ENCODE assay signal across 10 mouse cellular contexts in genomic region chr10:80300672-80301181, GRCm38 (mm10). TPM values are rescaled to one million over a fixed set of nuclear protein-coding genes. Genes with fewer than 3 reads are reported as not detected.
DNase-seq lines count a peak whose midpoint lies in the region; ATAC-seq and TF ChIP-seq lines count a peak whose summit lies in the region.
"Had no signal": no experiment of that assay in that cellular context is flagged by ENCODE, and none has a peak within 500 bp of the region (broad histone marks: within the 10 kb centered on the region; RNA-seq: fewer than 3 reads in every experiment).

No protein-coding gene starts in this region.

- H3K27ac ChIP-seq in hindbrain, embryonic 12.5 days = peak overlapping the region; percentile 99
- peak overlapping the region; percentile 100 for H3K27ac ChIP-seq in midbrain, postnatal 0 days (ENCODE audit: low read depth, low read length)
- no peak overlapping the region for H3K27ac ChIP-seq in liver, embryonic 12.5 days
- H3K27ac ChIP-seq in heart, adult 2 months = no peak overlapping the region

- no peak for TF ChIP-seq POLR2A in heart, adult 2 months (IDR thresholded peaks at IDR 0.05; ENCODE audit: insufficient read depth, low read depth, low read length)

- H3K4me2 ChIP-seq in hindbrain, embryonic 12.5 days (replicated peaks) = peak overlapping the region; percentile 72
- peak overlapping the region; percentile 91 for H3K4me2 ChIP-seq in midbrain, postnatal 0 days (ENCODE audit: low read depth, low read length, poor library complexity, severe bottlenecking)
- no peak overlapping the region for H3K4me2 ChIP-seq in liver, embryonic 12.5 days
- H3K4me2 ChIP-seq: lung, embryonic 14.5 days had no signal

- H3K79me2 ChIP-seq in heart, adult 2 months (replicated peaks; ENCODE audit: control insufficient read depth, insufficient read depth, low read length) = no peaks in the 10 kb centered on the region

- peak; percentile 83 for ATAC-seq in hindbrain, embryonic 12.5 days (ENCODE audit: low FRiP score)
- ATAC-seq in midbrain, postnatal 0 days (ENCODE audit: low FRiP score) = peak; percentile 77
- no peak for ATAC-seq in activated CD4-positive, CD25-positive, alpha-beta regulatory T cell, adult 4 months
- ATAC-seq in liver, embryonic 12.5 days = no peak

- DNase-seq in frontal cortex, postnatal 10 days (ENCODE audit: low spot score in 2 of 2) = peak; percentile 68 to 71
- DNase-seq in frontal cortex, postnatal 25 days (ENCODE audit: low spot score in 2 of 2) = no peak
- DNase-seq in embryo, embryonic 11 days = peak; percentile 67
- peak; percentile 94 for DNase-seq in midbrain, postnatal 0 days (ENCODE audit: low spot score)
- DNase-seq in heart, adult 2 months = no peak
- DNase-seq: B cell, adult 2 months; lung, embryonic 14.5 days had no signal

- H3K4me1 ChIP-seq in hindbrain, embryonic 12.5 days = peaks cover 69% of the 10 kb centered on the region
- H3K4me1 ChIP-seq in midbrain, postnatal 0 days (ENCODE audit: insufficient read depth, low read length) = peaks cover 40% of the 10 kb centered on the region
- peaks cover 37% of the 10 kb centered on the region for H3K4me1 ChIP-seq in liver, embryonic 12.5 days
- H3K4me1 ChIP-seq in heart, adult 2 months (ENCODE audit: control insufficient read depth, insufficient read depth, low read length) = peaks cover 5% of the 10 kb centered on the region

- 10% methylated on average over 11 of the region's 11 CpGs for WGBS in hindbrain, embryonic 12.5 days
- WGBS in midbrain, postnatal 0 days = 4% methylated on average over 11 of the region's 11 CpGs
- WGBS in liver, embryonic 12.5 days (ENCODE audit: insufficient replicate concordance) = 31% methylated on average over 11 of the region's 11 CpGs
- 49% methylated on average over 11 of the region's 11 CpGs for WGBS in heart, adult 2 months

- intact Hi-C loops in heart, adult 2 months (cut with DNase I) = no loop called here

- TF ChIP-seq EP300 in heart, adult 2 months (IDR thresholded peaks at IDR 0.05; ENCODE audit: insufficient read depth, low read depth, low read length) = no peak

- peak overlapping the region; percentile 97 for H3K9ac ChIP-seq in hindbrain, embryonic 12.5 days
- H3K9ac ChIP-seq in midbrain, postnatal 0 days (replicated peaks; ENCODE audit: low read length, poor library complexity, severe bottlenecking) = peak overlapping the region; percentile 91
- no peak overlapping the region for H3K9ac ChIP-seq in liver, embryonic 12.5 days
- no peak overlapping the region for H3K9ac ChIP-seq in heart, adult 2 months (ENCODE audit: low read depth, low read length)
- H3K9ac ChIP-seq: lung, embryonic 14.5 days had no signal

- H3K9me3 ChIP-seq in hindbrain, embryonic 12.5 days (replicated peaks) = no peaks in the 10 kb centered on the region
- no peaks in the 10 kb centered on the region for H3K9me3 ChIP-seq in midbrain, postnatal 0 days (ENCODE audit: low read length)
- no peaks in the 10 kb centered on the region for H3K9me3 ChIP-seq in liver, embryonic 12.5 days (replicated peaks)

- peak; percentile 42 for TF ChIP-seq CTCF in midbrain, postnatal 0 days (IDR thresholded peaks at IDR 0.05)
- no peak for TF ChIP-seq CTCF in heart, adult 2 months (IDR thresholded peaks at IDR 0.05)

- H3K36me3 ChIP-seq in hindbrain, embryonic 12.5 days = peaks cover 26% of the 10 kb centered on the region
- H3K36me3 ChIP-seq in midbrain, postnatal 0 days (ENCODE audit: insufficient read depth, low read length) = peaks cover 21% of the 10 kb centered on the region
- no peaks in the 10 kb centered on the region for H3K36me3 ChIP-seq in liver, embryonic 12.5 days
- no peaks in the 10 kb centered on the region for H3K36me3 ChIP-seq in heart, adult 2 months (ENCODE audit: control insufficient read depth, insufficient read depth, low read length)

- H3K27me3 ChIP-seq in hindbrain, embryonic 12.5 days = peaks cover 24% of the 10 kb centered on the region; the same call in 1 of the 2 replicates
- H3K27me3 ChIP-seq in midbrain, postnatal 0 days (ENCODE audit: insufficient read depth, low read length) = no peaks in the 10 kb centered on the region
- peaks cover 93% of the 10 kb centered on the region for H3K27me3 ChIP-seq in liver, embryonic 12.5 days (replicated peaks)
- H3K27me3 ChIP-seq in heart, adult 2 months (ENCODE audit: control insufficient read depth, insufficient read depth, low read length) = peaks cover 3% of the 10 kb centered on the region; the same call in 1 of the 2 replicates

- H3K4me3 ChIP-seq in hindbrain, embryonic 12.5 days = peak overlapping the region; percentile 62
- H3K4me3 ChIP-seq in midbrain, postnatal 0 days (ENCODE audit: low read depth, low read length) = peak overlapping the region; percentile 58
- H3K4me3 ChIP-seq in liver, embryonic 12.5 days = no peak overlapping the region
- no peak overlapping the region for H3K4me3 ChIP-seq in heart, adult 2 months

RNA-seq across cellular contexts. Expression of gene Apc2, which starts 5.0 kb away (rescaled TPM):
- 170 and 191 TPM in 2 replicates for polyA plus RNA-seq in hindbrain, embryonic 12.5 days (2016; fragmentation: Nextera tagmentation; extraction: Ambion mirVana)
- total RNA-seq in midbrain, postnatal 0 days (2014; rRNA removed) = 370 and 395 TPM in 2 replicates
- 95.3 and 110 TPM in 2 replicates for polyA plus RNA-seq in midbrain, postnatal 0 days (2015; fragmentation: Nextera tagmentation; extraction: Ambion mirVana)
- polyA plus RNA-seq in activated CD4-positive, CD25-positive, alpha-beta regulatory T cell, adult 4 months (2017; shearing (Covaris generic)) = under 1 TPM in 1 of 2 experiments, not detected in 1; 0.82 TPM
- polyA plus RNA-seq in liver, embryonic 12.5 days (2016; fragmentation: Nextera tagmentation; extraction: Ambion mirVana) = 0.17 and 0.22 TPM in 2 replicates
- total RNA-seq in heart, adult 2 months (2021) = 1 to 10 TPM; 2.3 to 2.6 TPM
- polyA plus RNA-seq in heart, adult 2 months (2012; rRNA removed) = 2.4 and 2.7 TPM in 2 replicates

RNA-seq across cellular contexts. Expression of gene Rps15, which starts 8.5 kb away (rescaled TPM):
- polyA plus RNA-seq in hindbrain, embryonic 12.5 days (2016; fragmentation: Nextera tagmentation; extraction: Ambion mirVana) = 530 and 668 TPM in 2 replicates
- 971 and 1,162 TPM in 2 replicates for total RNA-seq in midbrain, postnatal 0 days (2014; rRNA removed)
- 633 and 645 TPM in 2 replicates for polyA plus RNA-seq in midbrain, postnatal 0 days (2015; fragmentation: Nextera tagmentation; extraction: Ambion mirVana)
- polyA plus RNA-seq in activated CD4-positive, CD25-positive, alpha-beta regulatory T cell, adult 4 months (2017; shearing (Covaris generic)) = 1,000 to 10,000 TPM; 1,256 to 1,612 TPM
- 872 and 920 TPM in 2 replicates for polyA plus RNA-seq in liver, embryonic 12.5 days (2016; fragmentation: Nextera tagmentation; extraction: Ambion mirVana)
- total RNA-seq in heart, adult 2 months (2021) = 100 to 1,000 TPM; 748 to 861 TPM
- 880 and 1,041 TPM in 2 replicates for polyA plus RNA-seq in heart, adult 2 months (2012; rRNA removed)

RNA-seq across cellular contexts. Expression of gene 2310011J03Rik, which starts 19.6 kb away (rescaled TPM):
- polyA plus RNA-seq in hindbrain, embryonic 12.5 days (2016; fragmentation: Nextera tagmentation; extraction: Ambion mirVana) = 38.4 and 39.7 TPM in 2 replicates
- 15.6 and 23.1 TPM in 2 replicates for total RNA-seq in midbrain, postnatal 0 days (2014; rRNA removed)
- 26.5 and 29.6 TPM in 2 replicates for polyA plus RNA-seq in midbrain, postnatal 0 days (2015; fragmentation: Nextera tagmentation; extraction: Ambion mirVana)
- 10 to 100 TPM; 44.0 to 54.5 TPM for polyA plus RNA-seq in activated CD4-positive, CD25-positive, alpha-beta regulatory T cell, adult 4 months (2017; shearing (Covaris generic))
- 46.0 and 46.7 TPM in 2 replicates for polyA plus RNA-seq in liver, embryonic 12.5 days (2016; fragmentation: Nextera tagmentation; extraction: Ambion mirVana)
- total RNA-seq in heart, adult 2 months (2021) = 10 to 100 TPM; 13.3 to 14.5 TPM
- polyA plus RNA-seq in heart, adult 2 months (2012; rRNA removed) = 27.3 and 28.9 TPM in 2 replicates

RNA-seq across cellular contexts. Expression of gene Pcsk4, which starts 28.6 kb away (rescaled TPM):
- 2.2 and 2.8 TPM in 2 replicates for polyA plus RNA-seq in hindbrain, embryonic 12.5 days (2016; fragmentation: Nextera tagmentation; extraction: Ambion mirVana)
- 5.2 and 7.5 TPM in 2 replicates for total RNA-seq in midbrain, postnatal 0 days (2014; rRNA removed)
- 12.6 and 14.6 TPM in 2 replicates for polyA plus RNA-seq in midbrain, postnatal 0 days (2015; fragmentation: Nextera tagmentation; extraction: Ambion mirVana)
- 10 to 100 TPM in 1 of 2 experiments, 1 to 10 TPM in 1; 6.7 to 11.9 TPM for polyA plus RNA-seq in activated CD4-positive, CD25-positive, alpha-beta regulatory T cell, adult 4 months (2017; shearing (Covaris generic))
- polyA plus RNA-seq in liver, embryonic 12.5 days (2016; fragmentation: Nextera tagmentation; extraction: Ambion mirVana) = 6.9 and 7.2 TPM in 2 replicates
- total RNA-seq in heart, adult 2 months (2021) = 1 to 10 TPM; 1.4 to 1.8 TPM
- 4.5 and 4.9 TPM in 2 replicates for polyA plus RNA-seq in heart, adult 2 months (2012; rRNA removed)

RNA-seq across cellular contexts. Expression of gene Reep6, which starts 29.0 kb away (rescaled TPM):
- 3.2 and 4.1 TPM in 2 replicates for polyA plus RNA-seq in hindbrain, embryonic 12.5 days (2016; fragmentation: Nextera tagmentation; extraction: Ambion mirVana)
- total RNA-seq in midbrain, postnatal 0 days (2014; rRNA removed) = 3.8 and 5.3 TPM in 2 replicates
- 7.0 and 7.8 TPM in 2 replicates for polyA plus RNA-seq in midbrain, postnatal 0 days (2015; fragmentation: Nextera tagmentation; extraction: Ambion mirVana)
- polyA plus RNA-seq in activated CD4-positive, CD25-positive, alpha-beta regulatory T cell, adult 4 months (2017; shearing (Covaris generic)) = not detected
- 61.4 and 61.6 TPM in 2 replicates for polyA plus RNA-seq in liver, embryonic 12.5 days (2016; fragmentation: Nextera tagmentation; extraction: Ambion mirVana)
- 1 to 10 TPM; 2.8 to 3.6 TPM for total RNA-seq in heart, adult 2 months (2021)
- polyA plus RNA-seq in heart, adult 2 months (2012; rRNA removed) = 2.9 and 4.1 TPM in 2 replicates

Comparison
In these comparisons a context has a peak if more than half of its experiments do, and no peak if none do; other contexts are left out.
1. DNase-seq: peak in frontal cortex, postnatal 10 days (2 of 2), embryo, embryonic 11 days (single experiment) and midbrain, postnatal 0 days (single experiment); none in frontal cortex, postnatal 25 days (0 of 2) and heart, adult 2 months (0 of 2).
2. ATAC-seq: peak in hindbrain, embryonic 12.5 days (single experiment) and midbrain, postnatal 0 days (single experiment); none in activated CD4-positive, CD25-positive, alpha-beta regulatory T cell, adult 4 months (single experiment) and liver, embryonic 12.5 days (single experiment).
3. H3K27ac ChIP-seq: peak in hindbrain, embryonic 12.5 days (single experiment) and midbrain, postnatal 0 days (single experiment); none in liver, embryonic 12.5 days (single experiment) and heart, adult 2 months (single experiment).
4. H3K4me3 ChIP-seq: peak in hindbrain, embryonic 12.5 days (single experiment) and midbrain, postnatal 0 days (single experiment); none in liver, embryonic 12.5 days (single experiment) and heart, adult 2 months (single experiment).
5. H3K9ac ChIP-seq: peak in hindbrain, embryonic 12.5 days (single experiment) and midbrain, postnatal 0 days (single experiment); none in liver, embryonic 12.5 days (single experiment) and heart, adult 2 months (single experiment).
6. RNA of gene Apc2, which starts 5.0 kb away (polyA plus RNA-seq): 170 to 191 TPM in hindbrain, embryonic 12.5 days and 95.3 to 110 TPM in midbrain, postnatal 0 days; 2.4 to 2.7 TPM in heart, adult 2 months, 0.82 TPM in activated CD4-positive, CD25-positive, alpha-beta regulatory T cell, adult 4 months and 0.17 to 0.22 TPM in liver, embryonic 12.5 days; every median in the first group is over 10 times any median in the second.